Mouse (Mus musculus) neural tube, embryonic 10.5 days (tissue): Measurements from ENCODE around the gene Lrrfip1.

Experiments
- DNase-seq: peaks from one replicate; pipeline ENCODE4 v3.0.0-alpha.2; 2017; ENCODE audit warnings: low spot score; ENCODE audit errors: extremely low spot score

Lrrfip1 gene

GRCm38 (mm10) chr1:91123466-91123865, 124.9 kb downstream of the Lrrfip1 start:
- DNase-seq, result no peak

GRCm38 (mm10) chr1:91128849-91129248, 130.3 kb downstream of the Lrrfip1 start:
- no peak for DNase-seq

- DNase-seq, result no peak
These were observed 138.5 kb downstream of the Lrrfip1 start for GRCm38 (mm10) chr1:91137036-91137435.

GRCm38 (mm10) chr1:91144813-91145212, 146.3 kb downstream of the Lrrfip1 start, which contains the start of gene Rbm44:
Gene Rbm44 (plus strand): TSS chr1:91145089.
- no peak for DNase-seq

- no peak for DNase-seq
These were observed 153.0 kb downstream of the Lrrfip1 start for GRCm38 (mm10) chr1:91151509-91151908.

DNA sequence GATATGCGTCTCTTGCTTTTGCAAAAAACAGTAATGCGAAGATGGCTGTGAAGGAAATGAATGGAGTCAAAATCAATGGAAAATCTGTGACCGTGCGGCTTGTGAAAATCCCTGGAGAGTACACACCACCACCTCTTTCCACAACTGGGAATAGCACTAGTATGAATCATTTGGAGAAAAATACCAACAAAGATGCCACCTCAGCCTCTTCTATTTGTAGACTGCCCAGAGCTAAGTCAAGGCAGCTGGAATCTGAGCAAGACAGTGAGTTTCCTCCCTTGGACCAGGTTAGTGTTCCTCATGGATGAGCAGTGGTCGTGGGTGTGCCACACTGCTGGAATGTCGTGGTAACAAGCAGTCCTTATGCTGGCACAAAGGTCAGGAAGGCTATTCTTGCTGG, 168.3 kb downstream of the Lrrfip1 start:
- no peak for DNase-seq

DNA sequence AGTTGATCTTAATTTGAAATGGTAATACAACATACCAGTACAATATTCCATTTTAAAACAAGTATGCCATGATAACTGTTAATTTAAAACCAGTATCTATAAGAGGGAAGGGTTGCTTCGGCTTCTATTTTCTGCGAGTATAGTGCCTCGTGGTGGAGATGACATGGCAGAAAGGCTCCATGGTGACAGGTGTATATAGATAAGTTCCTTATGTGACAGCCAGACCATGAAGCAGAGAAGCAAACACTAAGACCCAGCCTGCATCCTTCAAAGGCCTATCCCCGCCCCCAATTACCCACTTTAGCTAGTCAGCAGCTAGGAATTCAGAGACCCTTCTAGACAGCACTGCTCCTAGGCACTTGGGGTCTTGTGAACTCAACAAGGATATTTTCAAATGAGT, 170.6 kb downstream of the Lrrfip1 start:
- no peak for DNase-seq

DNA sequence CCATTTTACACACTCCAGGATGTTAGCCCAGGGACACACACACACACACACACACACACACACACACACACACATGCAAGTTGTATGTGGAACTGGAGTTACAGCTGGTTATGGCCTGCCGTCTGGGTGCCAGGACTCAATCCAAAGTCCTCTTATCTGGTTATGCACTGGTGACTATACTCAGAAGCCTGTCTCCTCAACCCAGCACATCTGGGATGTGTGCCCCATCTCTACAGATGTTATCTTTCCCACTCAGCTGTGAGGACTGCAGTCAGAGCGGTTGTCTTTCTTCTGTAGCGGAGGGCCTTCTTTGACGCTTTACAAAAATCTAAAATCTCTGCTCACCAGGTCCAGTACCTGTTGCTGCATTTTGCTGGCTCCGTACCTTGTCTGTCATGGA, 176.3 kb downstream of the Lrrfip1 start:
- DNase-seq, result peak; percentile 6

GRCm38 (mm10) chr1:91176026-91176425, 177.5 kb downstream of the Lrrfip1 start:
- no peak for DNase-seq

GRCm38 (mm10) chr1:91176871-91177270, 178.3 kb downstream of the Lrrfip1 start:
- DNase-seq, result peak; percentile 8
